Mouse (Mus musculus) lung, postnatal 0 days (tissue): ENCODE measurements around the gene Cactin.

ENCODE experiments used
- CTCF ChIP-seq: IDR thresholded peaks from 2 replicates; pipeline ENCODE4 v1.5.1; 2016; ENCODE audit warnings: antibody characterized with exemption, mild to moderate bottlenecking
- EP300 ChIP-seq: IDR thresholded peaks from 2 replicates; pipeline ENCODE4 v1.6.1; 2016; ENCODE audit warnings: antibody characterized with exemption, mild to moderate bottlenecking, control low read depth

DNA sequence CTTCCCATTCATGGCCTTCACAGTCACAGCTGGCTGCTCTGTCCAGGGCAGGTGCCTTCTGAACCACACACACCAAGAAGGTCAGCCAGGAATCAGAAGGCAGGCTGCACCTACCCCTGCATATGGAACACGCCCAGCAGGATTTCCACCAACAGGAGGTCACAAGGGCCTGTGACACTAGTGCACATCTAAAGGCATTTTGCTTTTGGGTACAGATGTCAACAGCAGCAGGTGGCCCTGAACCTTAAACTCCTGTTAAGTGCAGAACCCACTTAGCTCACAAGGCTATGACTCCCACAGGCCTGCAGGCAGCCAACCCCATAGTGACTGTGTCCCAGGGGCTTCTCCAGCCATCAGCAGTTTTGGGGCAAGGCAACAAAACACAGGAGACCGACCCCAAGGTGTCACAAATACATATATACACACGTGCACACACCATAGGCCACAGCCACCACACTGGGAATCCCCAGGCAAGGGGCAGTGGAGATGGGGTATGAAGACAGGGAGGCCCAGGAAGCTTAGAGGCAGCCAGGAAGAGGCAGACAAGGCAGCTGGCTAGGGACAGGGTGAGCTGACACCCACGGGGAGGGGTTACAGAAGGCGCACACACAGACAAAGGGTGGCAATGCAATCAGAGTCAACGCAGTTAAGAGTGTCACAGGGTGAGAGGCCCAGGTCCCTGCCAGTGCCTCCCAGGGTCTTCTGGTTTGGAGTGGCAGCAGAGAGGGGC, 45.7 kb downstream of the Cactin start:
- TF ChIP-seq CTCF (no peak), EP300 (no peak)
